Comparison of ENCODE assay signal across 9 mouse cellular contexts in genomic region chr11:57787913-57788312, GRCm38 (mm10). TPM values are rescaled to one million over a fixed set of nuclear protein-coding genes. Genes with fewer than 3 reads are reported as not detected.
DNase-seq lines count a peak whose midpoint lies in the region; ATAC-seq and TF ChIP-seq lines count a peak whose summit lies in the region.
"Had no signal": no experiment of that assay in that cellular context is flagged by ENCODE, and none has a peak within 500 bp of the region (broad histone marks: within the 10 kb centered on the region; RNA-seq: fewer than 3 reads in every experiment).

No protein-coding gene starts in this region.

- peak; percentile 90 for TF ChIP-seq CTCF in bone marrow, adult 2 months (IDR thresholded peaks at IDR 0.05; ENCODE audit: control insufficient read depth, insufficient read depth, low read length)

- TF ChIP-seq POLR2A in bone marrow, adult 2 months (IDR thresholded peaks at IDR 0.05; ENCODE audit: borderline replicate concordance, control insufficient read depth, low read depth, low read length): no peak

- H3K4me3 ChIP-seq in intestine, embryonic 14.5 days (ENCODE audit: low read depth, low read length): no peak overlapping the region
- H3K4me3 ChIP-seq in intestine, embryonic 15.5 days (replicated peaks): no peak overlapping the region
- H3K4me3 ChIP-seq in bone marrow, adult 2 months (replicated peaks; ENCODE audit: control insufficient read depth, low read depth, low read length): no peak overlapping the region
- H3K4me3 ChIP-seq in midbrain, embryonic 16.5 days (ENCODE audit: low read depth, low read length): no peak overlapping the region
- H3K4me3 ChIP-seq: lung, embryonic 15.5 days had no signal

- DNase-seq in intestine, embryonic 14.5 days (ENCODE audit: low spot score): peak; percentile 74
- DNase-seq in ES-CJ7 (ENCODE audit: low read depth, low spot score): peak; percentile 85
- peak; percentile 87 for DNase-seq in induced T-regulatory cell, adult 2 months (ENCODE audit: low read depth)
- peak; percentile 84 for DNase-seq in thymus, postnatal 4 days

- H3K9me3 ChIP-seq in intestine, embryonic 14.5 days (ENCODE audit: control insufficient read depth, low read length): no peaks in the 10 kb centered on the region
- no peaks in the 10 kb centered on the region for H3K9me3 ChIP-seq in intestine, embryonic 15.5 days
- no peaks in the 10 kb centered on the region for H3K9me3 ChIP-seq in midbrain, embryonic 16.5 days (replicated peaks; ENCODE audit: control insufficient read depth, low read length, poor library complexity, severe bottlenecking)
- H3K9me3 ChIP-seq: lung, embryonic 15.5 days had no signal

- H3K36me3 ChIP-seq in intestine, embryonic 14.5 days (ENCODE audit: control insufficient read depth, insufficient read depth, low read length): no peaks in the 10 kb centered on the region
- H3K36me3 ChIP-seq in intestine, embryonic 15.5 days: no peaks in the 10 kb centered on the region
- no peaks in the 10 kb centered on the region for H3K36me3 ChIP-seq in midbrain, embryonic 16.5 days (ENCODE audit: control insufficient read depth, insufficient read depth, low read length)
- H3K36me3 ChIP-seq: lung, embryonic 15.5 days had no signal

- 37% methylated on average over 3 of the region's 3 CpGs for WGBS in intestine, embryonic 14.5 days
- whole genome bisulfite sequencing in intestine, embryonic 15.5 days: 47% methylated on average over 3 of the region's 3 CpGs
- WGBS in bone marrow, adult 2 months: 19% methylated on average over 3 of the region's 3 CpGs
- 45% methylated on average over 3 of the region's 3 CpGs for WGBS in midbrain, embryonic 16.5 days

- no peak overlapping the region for H3K4me2 ChIP-seq in intestine, embryonic 14.5 days (ENCODE audit: low read length)
- H3K4me2 ChIP-seq in intestine, embryonic 15.5 days (replicated peaks): no peak overlapping the region
- no peak overlapping the region for H3K4me2 ChIP-seq in midbrain, embryonic 16.5 days (ENCODE audit: low read length)
- H3K4me2 ChIP-seq: lung, embryonic 15.5 days had no signal

- H3K27ac ChIP-seq in intestine, embryonic 14.5 days (ENCODE audit: low read depth): no peak overlapping the region
- no peak overlapping the region for H3K27ac ChIP-seq in intestine, embryonic 15.5 days
- no peak overlapping the region for H3K27ac ChIP-seq in bone marrow, adult 2 months (ENCODE audit: control insufficient read depth, insufficient read depth, low read depth, low read length, poor library complexity)
- no peak overlapping the region for H3K27ac ChIP-seq in midbrain, embryonic 16.5 days (ENCODE audit: low read length)
- H3K27ac ChIP-seq: lung, embryonic 15.5 days had no signal

- no peaks in the 10 kb centered on the region for H3K4me1 ChIP-seq in intestine, embryonic 14.5 days (replicated peaks; ENCODE audit: control insufficient read depth, insufficient read depth, low read length)
- peaks cover 2% of the 10 kb centered on the region; the same call in 1 of the 2 replicates for H3K4me1 ChIP-seq in intestine, embryonic 15.5 days (replicated peaks)
- no peaks in the 10 kb centered on the region for H3K4me1 ChIP-seq in bone marrow, adult 2 months (ENCODE audit: control insufficient read depth, insufficient read depth, low read length)
- H3K4me1 ChIP-seq in midbrain, embryonic 16.5 days (ENCODE audit: control insufficient read depth, insufficient read depth, low read length): peaks cover 13% of the 10 kb centered on the region
- H3K4me1 ChIP-seq: lung, embryonic 15.5 days had no signal

- no peaks in the 10 kb centered on the region for H3K27me3 ChIP-seq in intestine, embryonic 14.5 days (replicated peaks; ENCODE audit: control insufficient read depth, insufficient read depth, low read length)
- no peaks in the 10 kb centered on the region for H3K27me3 ChIP-seq in intestine, embryonic 15.5 days (replicated peaks)
- H3K27me3 ChIP-seq in midbrain, embryonic 16.5 days (ENCODE audit: control insufficient read depth, insufficient read depth, low read depth, low read length): no peaks in the 10 kb centered on the region
- H3K27me3 ChIP-seq: lung, embryonic 15.5 days had no signal

- H3K9ac ChIP-seq in intestine, embryonic 14.5 days (ENCODE audit: low read length): no peak overlapping the region
- no peak overlapping the region for H3K9ac ChIP-seq in intestine, embryonic 15.5 days
- H3K9ac ChIP-seq in midbrain, embryonic 16.5 days (ENCODE audit: low read depth, low read length): no peak overlapping the region
- H3K9ac ChIP-seq: lung, embryonic 15.5 days had no signal

- ATAC-seq in intestine, embryonic 14.5 days (replicated peaks; ENCODE audit: low FRiP score, low TSS enrichment, low read depth): no peak
- no peak for ATAC-seq in intestine, embryonic 15.5 days
- ATAC-seq in megakaryocyte-erythroid progenitor cell, adult 5-6 weeks (replicated peaks; ENCODE audit: low FRiP score, low TSS enrichment, poor library complexity, severe bottlenecking): peak; percentile 53
- no peak for ATAC-seq in midbrain, embryonic 16.5 days

RNA-seq across cellular contexts. Expression of gene Sap30l, which starts 13.5 kb away (rescaled TPM):
- 10.1 and 15.0 TPM in 2 replicates for polyA plus RNA-seq in intestine, embryonic 14.5 days (2014; fragmentation: Nextera tagmentation; extraction: Ambion mirVana)
- 11.2 and 12.0 TPM in 2 replicates for polyA plus RNA-seq in intestine, embryonic 15.5 days (2015; fragmentation: Nextera tagmentation; extraction: Ambion mirVana)
- polyA plus RNA-seq in bone marrow, adult 2 months (2011; ENCODE audit: insufficient read depth, insufficient read length, low replicate concordance, missing spikeins): 19.9 and 22.5 TPM in 2 replicates
- 13.9 and 19.3 TPM in 2 replicates for total RNA-seq in megakaryocyte-erythroid progenitor cell, adult 5-6 weeks (2014; fragmentation: Nextera tagmentation)
- total RNA-seq in megakaryocyte-erythroid progenitor cell, adult 5-6 weeks (2017): 11.8 and 18.7 TPM in 2 replicates
- polyA plus RNA-seq in midbrain, embryonic 16.5 days (2015; fragmentation: Nextera tagmentation; extraction: Ambion mirVana): 5.6 and 5.9 TPM in 2 replicates

RNA-seq across cellular contexts. Expression of gene Hand1, which starts 44.7 kb away (rescaled TPM):
- 36.6 and 44.4 TPM in 2 replicates for polyA plus RNA-seq in intestine, embryonic 14.5 days (2014; fragmentation: Nextera tagmentation; extraction: Ambion mirVana)
- 25.9 and 27.5 TPM in 2 replicates for polyA plus RNA-seq in intestine, embryonic 15.5 days (2015; fragmentation: Nextera tagmentation; extraction: Ambion mirVana)
- not detected in 2 replicates for polyA plus RNA-seq in bone marrow, adult 2 months (2011; ENCODE audit: insufficient read depth, insufficient read length, low replicate concordance, missing spikeins)
- total RNA-seq in megakaryocyte-erythroid progenitor cell, adult 5-6 weeks (2014; fragmentation: Nextera tagmentation): not detected in 2 replicates
- not detected in 2 replicates for total RNA-seq in megakaryocyte-erythroid progenitor cell, adult 5-6 weeks (2017)
- polyA plus RNA-seq in midbrain, embryonic 16.5 days (2015; fragmentation: Nextera tagmentation; extraction: Ambion mirVana): not detected in 2 replicates

Comparison
In these comparisons a context has a peak if more than half of its experiments do, and no peak if none do; other contexts are left out.
1. RNA of gene Hand1, which starts 44.7 kb away (polyA plus RNA-seq): 36.6 to 44.4 TPM in intestine, embryonic 14.5 days and 25.9 to 27.5 TPM in intestine, embryonic 15.5 days; not detected in bone marrow, adult 2 months and not detected in midbrain, embryonic 16.5 days; every median in the first group is over 10 times any median in the second.
2. Peak in every context shown above with its lines, with median percentiles within 50 percentile points of each other: DNase-seq.